Mouse (Mus musculus) forebrain, postnatal 0 days (tissue): Measurements from ENCODE around the gene Ptma. TPM values are rescaled to one million over a fixed set of nuclear protein-coding genes. Genes with fewer than 3 reads are reported as not detected.

Experiments
- ATAC-seq: fragments of 200-750 bp; cut with Nextera tagmentation; 2 replicates; pipeline ENCODE4 v1.8.0; 2017; ENCODE audit warnings: mild to moderate bottlenecking, moderate library complexity
- DNase-seq: peaks from one replicate; pipeline ENCODE4 v3.0.0-alpha.2; 2015
- H3K27ac ChIP-seq: fragments of 300-500 bp; sonication (generic); 2 replicates; pipeline ENCODE4 v1.5.1; 2014; ENCODE audit warnings: low read depth, mild to moderate bottlenecking, antibody characterized with exemption, low read length, moderate library complexity, mixed read lengths
- H3K27me3 ChIP-seq: fragments of 300-500 bp; sonication (generic); 2 replicates; pipeline ENCODE4 v1.6.1; 2014; ENCODE audit warnings: mild to moderate bottlenecking, low read length, mixed read lengths; ENCODE audit not compliant: insufficient read depth
- H3K36me3 ChIP-seq: fragments of 300-500 bp; sonication (generic); 2 replicates; pipeline ENCODE4 v1.6.1; 2014; ENCODE audit warnings: mild to moderate bottlenecking, moderate library complexity; ENCODE audit not compliant: insufficient read depth
- H3K4me1 ChIP-seq: fragments of 300-500 bp; sonication (generic); 2 replicates; pipeline ENCODE4 v1.6.1; 2014; ENCODE audit warnings: antibody characterized with exemption; ENCODE audit not compliant: insufficient read depth
- H3K4me2 ChIP-seq: fragments of 300-500 bp; sonication (generic); 2 replicates; pipeline ENCODE4 v1.6.1; 2014; ENCODE audit warnings: low read depth, mild to moderate bottlenecking, moderate library complexity
- H3K4me3 ChIP-seq: fragments of 300-500 bp; sonication (generic); 2 replicates; pipeline ENCODE4 v1.5.1; 2014; ENCODE audit warnings: low read depth, low read length, mixed read lengths
- H3K9ac ChIP-seq: fragments of 300-500 bp; sonication (generic); 2 replicates; pipeline ENCODE4 v1.6.1; 2014; ENCODE audit warnings: mild to moderate bottlenecking
- H3K9me3 ChIP-seq: fragments of 300-500 bp; sonication (generic); 2 replicates; pipeline ENCODE4 v1.6.1; 2016; ENCODE audit warnings: low read length
- CTCF ChIP-seq: sonication (generic); IDR thresholded peaks from 2 replicates; pipeline ENCODE4 v1.5.1; 2016; ENCODE audit warnings: antibody characterized with exemption, control low read depth, low read depth
- WGBS: fragments of 180-500 bp; shearing (Covaris S2); extraction: QIAGEN DNeasy Blood & Tissue Kit; methylation state at CpG from one replicate; pipeline ENCODE4 v1.1.7; 2014; 5-methylcytosine and 5-hydroxymethylcytosine counted together
- polyA plus RNA-seq: library from polyadenylated mRNA; unstranded; fragments of >200 nt; fragmentation: Nextera tagmentation; extraction: Ambion mirVana; gene quantifications from 2 replicates; pipeline ENCODE4 v1.2.1, GENCODE M21; 2015
- total RNA-seq: library from RNA; depleted of rRNA; stranded (reverse); fragments of >200 nt; gene quantifications from 2 replicates; pipeline ENCODE4 v1.2.3, GENCODE M21; 2014; rRNA removed

The Ptma gene
- total and polyA plus RNA-seq, 2 experiments from 2014 or later = 1,724 to 1,968 TPM

DNA sequence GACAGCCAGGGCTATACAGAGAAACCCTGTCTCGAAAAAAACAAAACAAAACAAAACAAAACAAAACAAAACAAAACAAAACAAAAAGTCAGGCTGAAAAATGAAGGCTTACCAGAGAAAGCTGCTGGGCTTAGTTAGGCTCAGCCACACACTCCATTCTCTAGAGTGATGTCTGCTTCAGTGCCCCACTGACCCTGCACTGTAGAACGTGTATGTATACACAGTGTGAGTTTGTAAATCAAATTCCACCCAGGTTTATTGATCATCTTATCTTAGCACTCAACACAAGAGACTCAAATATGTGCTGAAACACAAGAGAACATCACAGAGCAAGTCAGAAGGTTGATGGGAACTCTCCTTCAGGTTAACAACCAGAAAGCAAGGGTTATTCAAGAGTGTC is 41.9 kb downstream of the Ptma start:
- ATAC-seq = no peak
- H3K9me3 ChIP-seq = no peaks in the 10 kb centered on the region

GRCm38 (mm10) chr1:86569292-86569860 is 42.9 kb downstream of the Ptma start:
- DNase-seq = no peak
- WGBS = 89% methylated on average over 2 of the region's 2 CpGs
- ATAC-seq = no peak
- Histone ChIP-seq H3K27me3 (no peaks in the 10 kb centered on the region), H3K4me2 (no peak overlapping the region), H3K27ac (no peak overlapping the region), H3K9me3 (no peaks in the 10 kb centered on the region), H3K4me3 (no peak overlapping the region), H3K4me1 (no peaks in the 10 kb centered on the region), H3K36me3 (peaks cover 5% of the 10 kb centered on the region), H3K9ac (no peak overlapping the region)
- no peak for TF ChIP-seq CTCF

More for the DNA sequence above, 41.9 kb downstream of the Ptma start:
- 77% methylated on average over 2 of the region's 2 CpGs for WGBS
- no peaks in the 10 kb centered on the region for H3K27me3 ChIP-seq
- no peak overlapping the region for H3K4me2 ChIP-seq
- H3K9ac ChIP-seq = no peak overlapping the region
- peaks cover 15% of the 10 kb centered on the region for H3K36me3 ChIP-seq
- DNase-seq = no peak
- no peak overlapping the region for H3K4me3 ChIP-seq
- H3K4me1 ChIP-seq = no peaks in the 10 kb centered on the region
- no peak for TF ChIP-seq CTCF
- H3K27ac ChIP-seq = no peak overlapping the region

GRCm38 (mm10) chr1:86571381-86571780 is 44.9 kb downstream of the Ptma start:
- no peaks in the 10 kb centered on the region for H3K27me3 ChIP-seq
- no peak for DNase-seq
- over 99% methylated on average over 2 of the region's 2 CpGs for WGBS
- 0 out of 2 replicates have a peak, but pooled peaks cover 5% of the 10 kb centered on the region for H3K36me3 ChIP-seq
- no peak overlapping the region for H3K9ac ChIP-seq
- H3K4me2 ChIP-seq = no peak overlapping the region
- H3K9me3 ChIP-seq = no peaks in the 10 kb centered on the region
- H3K4me3 ChIP-seq = no peak overlapping the region
- no peak overlapping the region for H3K27ac ChIP-seq
- ATAC-seq = no peak
- H3K4me1 ChIP-seq = no peaks in the 10 kb centered on the region
- no peak for TF ChIP-seq CTCF

GRCm38 (mm10) chr1:86571941-86572340 is 45.4 kb downstream of the Ptma start:
- ATAC-seq (no peak), DNase-seq (no peak)
- no peak for TF ChIP-seq CTCF
- WGBS = 92% methylated on average over 4 of the region's 4 CpGs
- no peak overlapping the region for H3K4me2 ChIP-seq
- no peak overlapping the region for H3K27ac ChIP-seq
- H3K9ac ChIP-seq = no peak overlapping the region
- no peaks in the 10 kb centered on the region for H3K9me3 ChIP-seq
- H3K4me1 ChIP-seq = no peaks in the 10 kb centered on the region
- H3K4me3 ChIP-seq = no peak overlapping the region
- H3K36me3 ChIP-seq = 0 out of 2 replicates have a peak, but pooled peaks cover 5% of the 10 kb centered on the region
- no peaks in the 10 kb centered on the region for H3K27me3 ChIP-seq

Other genes with a start within 250 kb of the Ptma start
- gene B3gnt7, start 223.9 kb upstream of the Ptma start, total RNA-seq = 10.6 and 11.1 TPM in 2 replicates
- 10.7 and 11.7 TPM in 2 replicates for gene B3gnt7, start 223.9 kb upstream of the Ptma start, polyA plus RNA-seq
- gene Ncl, start 167.3 kb upstream of the Ptma start, total RNA-seq = 35.9 and 50.6 TPM in 2 replicates
- gene Ncl, start 167.3 kb upstream of the Ptma start, polyA plus RNA-seq = 164 and 210 TPM in 2 replicates
- gene Nmur1, start 100.5 kb upstream of the Ptma start, total RNA-seq = 0.15 and 0.33 TPM in 2 replicates
- gene Nmur1, start 100.5 kb upstream of the Ptma start, polyA plus RNA-seq = 0.17 and 0.19 TPM in 2 replicates
- 0.29 TPM in 1 of 2 replicates, not detected in the other for gene Tex44, start 100.4 kb upstream of the Ptma start, total RNA-seq
- not detected in 2 replicates for gene Tex44, start 100.4 kb upstream of the Ptma start, polyA plus RNA-seq
- 44.9 and 59.0 TPM in 2 replicates for gene Pde6d, start 55.9 kb downstream of the Ptma start, total RNA-seq
- 110 and 116 TPM in 2 replicates for gene Pde6d, start 55.9 kb downstream of the Ptma start, polyA plus RNA-seq
- 37.6 and 40.3 TPM in 2 replicates for gene Cops7b, start 56.2 kb downstream of the Ptma start, total RNA-seq
- gene Cops7b, start 56.2 kb downstream of the Ptma start, polyA plus RNA-seq = 54.3 and 54.7 TPM in 2 replicates
- gene Nppc, start 143.8 kb downstream of the Ptma start, total RNA-seq = 5.7 and 6.3 TPM in 2 replicates
- gene Nppc, start 143.8 kb downstream of the Ptma start, polyA plus RNA-seq = 7.7 and 9.2 TPM in 2 replicates
- 49.2 and 53.6 TPM in 2 replicates for gene Dis3l2, start 177.1 kb downstream of the Ptma start, total RNA-seq
- 31.7 and 35.0 TPM in 2 replicates for gene Dis3l2, start 177.1 kb downstream of the Ptma start, polyA plus RNA-seq